Mouse (Mus musculus) common myeloid progenitor, adult 5-6 weeks (primary cell): ENCODE results near the gene Rell1. TPM values are rescaled to one million over a fixed set of nuclear protein-coding genes. Genes with fewer than 3 reads are reported as not detected.

Source experiments
- ATAC-seq: replicated peaks from 2 replicates; pipeline ENCODE4 v1.8.0; 2016; ENCODE audit warnings: low read depth, mild to moderate bottlenecking, moderate TSS enrichment, inconsistent platforms; ENCODE audit not compliant: poor library complexity, severe bottlenecking
- total RNA-seq: library from RNA; stranded (forward); fragments of 200-1000, 187-1606 nt; gene quantifications from 2 replicates; pipeline ENCODE4 v1.2.3, GENCODE M21; 2017

The Rell1 gene
- total RNA-seq, 1 experiment from 2014 or later, result 11.5 TPM

DNA sequence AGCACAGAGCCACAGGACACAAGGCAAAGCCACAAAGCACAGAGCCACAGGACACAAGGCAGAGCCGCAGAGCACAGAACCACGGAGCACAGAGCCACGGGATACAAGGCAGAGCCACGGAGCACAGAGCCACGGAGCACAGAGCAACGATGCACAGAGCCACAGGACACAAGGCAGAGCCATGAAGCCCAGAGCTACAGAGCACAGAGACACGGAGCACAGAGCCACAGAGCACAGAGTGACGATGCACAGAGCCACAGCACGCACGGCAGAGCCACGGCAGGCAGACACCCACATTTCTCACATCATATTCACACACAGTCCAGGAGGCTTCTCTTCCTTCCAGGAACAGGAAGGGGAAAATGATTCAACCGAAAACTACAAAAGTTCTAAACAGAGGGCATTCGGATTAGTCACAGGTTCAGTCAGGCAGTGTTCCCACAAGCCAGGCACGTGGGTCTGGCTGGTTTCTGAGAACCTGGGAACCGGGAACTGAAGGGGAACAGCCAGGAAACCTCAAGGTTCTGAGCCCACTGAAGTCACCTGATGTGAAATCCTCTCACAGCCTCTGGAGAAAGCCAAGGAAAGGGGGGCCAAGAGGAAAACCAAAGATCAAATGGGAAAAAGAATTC is 15.2 kb downstream of the Rell1 start:
- ATAC-seq, result no peak

DNA sequence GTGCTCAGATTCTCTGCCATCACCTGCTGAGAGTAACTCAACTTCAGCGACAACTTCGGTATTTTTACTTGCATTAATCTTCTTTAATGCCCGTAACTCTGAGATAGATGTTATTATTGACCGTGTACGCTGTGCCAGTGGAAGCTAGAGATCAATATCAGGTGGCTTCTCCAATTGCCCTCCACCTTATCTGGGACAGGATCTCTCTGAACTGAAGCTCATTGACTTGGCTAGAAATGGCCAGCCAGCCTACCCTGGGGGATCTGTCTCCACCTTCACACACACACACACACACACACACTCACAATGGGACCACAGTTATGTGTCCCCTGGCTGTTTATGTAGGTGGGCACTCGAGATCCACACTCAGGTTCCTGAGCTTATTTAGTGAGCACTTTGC is 16.7 kb downstream of the Rell1 start:
- no peak for ATAC-seq

DNA sequence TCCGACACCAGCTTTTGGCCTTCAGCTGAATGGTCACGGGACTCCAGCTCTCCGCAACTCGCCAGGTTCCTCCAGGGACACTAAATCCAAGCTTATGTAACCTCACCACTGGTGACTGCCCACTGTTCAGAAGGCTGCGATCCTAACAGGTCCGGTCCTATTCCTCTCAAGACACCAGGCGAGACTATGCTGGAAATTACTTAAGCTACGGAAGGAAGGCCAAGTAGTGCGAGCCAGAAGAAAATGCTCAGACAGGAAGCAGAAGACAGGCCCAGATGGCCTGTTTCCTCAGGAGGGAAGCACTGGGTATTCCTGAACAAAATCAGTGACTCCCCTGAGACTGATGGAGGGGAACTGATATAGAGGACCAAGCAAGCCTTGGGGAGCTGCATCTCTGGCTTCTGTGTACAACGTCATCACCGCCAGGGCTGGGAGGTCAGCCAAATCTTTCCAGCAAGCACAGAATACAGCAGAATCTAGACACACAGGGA is 17.2 kb downstream of the Rell1 start:
- ATAC-seq, result no peak

DNA sequence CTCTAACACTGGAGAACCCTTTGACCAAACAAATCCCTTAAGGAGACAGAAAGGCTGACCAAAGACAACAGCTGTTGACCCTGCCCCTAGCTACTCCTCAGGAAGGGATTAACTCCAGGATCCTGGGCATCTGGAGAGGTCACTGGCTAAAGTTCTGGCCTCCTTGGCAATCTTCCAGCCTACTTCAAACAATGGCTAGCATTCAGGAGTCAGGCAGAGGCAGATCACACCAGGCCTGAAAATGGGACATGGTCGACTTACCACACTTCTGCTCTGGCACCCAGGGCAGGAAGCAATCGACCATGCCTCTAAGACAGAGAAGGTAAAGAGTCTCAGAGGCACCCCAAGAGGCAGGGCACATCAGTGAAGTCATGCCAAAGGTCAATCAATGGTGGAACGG is 19.5 kb downstream of the Rell1 start:
- ATAC-seq, result no peak

DNA sequence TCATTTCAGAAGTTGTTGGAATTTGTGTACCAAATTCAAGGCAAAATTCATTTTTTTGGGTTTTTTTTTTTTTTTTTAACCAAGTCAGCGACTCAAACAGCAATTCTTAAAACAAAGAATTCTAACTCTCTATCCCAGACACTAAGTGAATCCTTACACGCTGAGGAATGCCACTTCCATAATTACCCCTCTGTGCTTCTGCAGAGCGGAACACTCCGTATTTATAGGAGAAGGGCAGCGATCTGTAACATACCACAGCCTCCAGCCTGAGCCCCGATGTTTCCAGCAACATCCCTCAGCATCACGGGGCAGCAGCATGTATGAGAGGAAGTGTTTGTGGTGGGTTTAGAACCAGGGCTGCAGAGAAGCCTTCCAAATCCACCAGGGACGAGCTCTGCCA is 21.2 kb downstream of the Rell1 start:
- no peak for ATAC-seq

DNA sequence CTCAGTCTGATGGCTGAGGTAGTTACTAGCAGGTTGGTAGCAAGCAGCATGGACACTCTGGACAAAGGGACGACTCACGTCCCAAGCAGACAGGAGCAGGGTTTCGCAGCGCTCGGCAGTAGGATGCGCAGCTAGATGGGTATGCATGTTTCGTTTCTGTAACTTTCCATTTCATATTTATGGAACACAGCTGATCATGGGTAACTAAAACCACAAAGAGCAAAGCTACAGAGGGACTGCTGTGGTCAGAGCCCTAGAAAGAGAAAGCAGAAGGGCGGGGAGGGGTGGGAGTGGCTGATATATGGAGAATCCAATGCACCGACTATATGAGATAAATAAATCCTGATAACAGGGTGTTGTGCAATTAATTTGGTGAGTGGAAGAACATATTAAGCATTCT is 25.4 kb downstream of the Rell1 start:
- peak; percentile 62 for ATAC-seq

DNA sequence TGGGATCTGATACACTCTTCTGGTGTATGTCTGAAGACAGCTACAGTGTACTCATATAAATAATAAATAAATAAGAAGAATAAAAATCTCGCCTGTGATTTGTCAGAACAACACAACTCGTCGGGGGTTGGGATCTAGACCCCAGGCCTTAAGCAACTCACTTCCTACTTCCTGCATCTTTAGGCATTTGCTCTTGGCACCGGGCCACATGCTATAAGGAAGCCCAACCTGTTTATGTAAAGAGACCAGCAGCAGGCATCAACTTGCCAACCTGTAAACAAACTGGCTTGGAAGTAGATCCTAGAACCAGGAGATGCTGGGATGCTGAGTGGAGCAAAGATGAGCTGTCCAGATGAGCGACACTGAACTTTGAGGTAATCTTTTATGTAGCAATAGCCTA is 26.8 kb downstream of the Rell1 start:
- no peak for ATAC-seq

DNA sequence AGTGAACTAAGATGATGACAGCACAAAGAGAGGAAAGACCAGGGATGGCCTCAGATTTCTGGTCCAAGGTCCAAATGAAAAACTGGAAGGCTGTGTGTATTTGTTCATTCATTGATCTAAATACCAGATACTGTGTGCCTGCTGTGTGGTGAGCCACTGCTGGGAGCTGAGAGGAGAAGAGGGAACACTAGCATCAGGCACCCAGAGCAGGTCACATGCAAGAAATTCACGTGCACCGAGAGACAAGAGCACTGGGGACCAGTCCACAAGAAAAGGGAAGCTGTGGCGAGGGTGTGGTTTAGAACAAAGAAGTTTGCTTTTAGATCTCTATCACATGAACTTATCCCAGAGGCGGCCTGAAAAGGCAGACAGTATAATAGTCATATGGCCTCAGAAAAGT is 30.1 kb downstream of the Rell1 start:
- peak; percentile 90 for ATAC-seq

DNA sequence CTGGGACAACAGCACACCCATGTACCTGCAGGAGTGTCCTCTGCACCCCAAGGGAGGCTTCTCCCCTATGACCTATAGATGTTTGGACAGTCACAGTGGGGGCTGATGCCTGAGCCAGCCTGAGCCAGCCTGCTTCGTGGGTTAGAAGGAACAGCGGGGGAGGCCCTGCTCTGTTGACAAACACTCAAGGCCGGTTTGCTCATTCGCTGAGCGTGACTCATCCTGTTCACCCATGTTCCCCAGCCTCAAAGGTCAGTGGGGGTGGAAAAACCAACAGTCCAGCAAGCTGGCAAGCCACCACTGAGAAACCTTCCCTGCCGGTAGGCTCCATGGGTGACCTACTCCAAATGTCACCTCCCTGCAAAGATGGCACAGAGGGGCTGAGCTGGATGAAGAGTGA is 32.0 kb downstream of the Rell1 start:
- no peak for ATAC-seq

DNA sequence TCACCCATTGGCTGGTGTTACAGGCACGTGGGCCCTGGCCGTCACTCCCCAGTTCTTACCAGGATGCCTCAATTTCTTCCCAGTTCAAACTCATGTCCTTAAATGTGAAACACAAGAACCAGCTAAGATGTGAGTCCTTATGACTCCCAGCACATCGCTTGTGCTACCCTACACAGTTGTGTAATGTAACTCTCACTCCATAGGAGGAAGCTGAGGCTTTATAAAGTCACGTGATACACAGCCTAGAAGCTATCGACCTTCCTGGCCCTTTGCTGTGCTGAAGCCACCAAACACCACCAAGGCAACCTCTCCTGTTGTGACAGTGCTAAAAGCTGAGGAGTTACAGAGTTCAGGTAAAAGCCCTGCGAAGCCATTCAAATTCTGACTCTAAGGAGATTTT is 33.1 kb downstream of the Rell1 start:
- ATAC-seq, result no peak

DNA sequence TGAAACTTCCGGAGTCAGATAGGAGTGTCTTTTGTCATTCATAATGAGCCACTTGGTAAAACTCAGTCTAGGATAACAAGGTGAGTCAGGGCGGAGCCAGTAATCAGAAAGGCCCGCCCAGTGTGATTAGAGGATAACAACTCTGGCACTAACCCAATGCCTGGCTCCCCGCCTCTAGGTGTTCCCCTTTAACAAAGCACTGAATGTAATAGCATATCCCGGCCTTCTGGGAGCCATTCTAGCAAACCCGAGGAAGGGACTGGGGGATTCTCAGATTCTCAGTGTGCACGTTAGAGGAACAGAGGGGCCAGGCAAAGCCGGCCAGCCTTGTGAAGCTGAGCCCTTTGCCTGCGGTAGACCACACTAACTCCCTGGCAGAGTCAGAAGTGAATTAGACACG is 35.9 kb downstream of the Rell1 start:
- ATAC-seq, result no peak

DNA sequence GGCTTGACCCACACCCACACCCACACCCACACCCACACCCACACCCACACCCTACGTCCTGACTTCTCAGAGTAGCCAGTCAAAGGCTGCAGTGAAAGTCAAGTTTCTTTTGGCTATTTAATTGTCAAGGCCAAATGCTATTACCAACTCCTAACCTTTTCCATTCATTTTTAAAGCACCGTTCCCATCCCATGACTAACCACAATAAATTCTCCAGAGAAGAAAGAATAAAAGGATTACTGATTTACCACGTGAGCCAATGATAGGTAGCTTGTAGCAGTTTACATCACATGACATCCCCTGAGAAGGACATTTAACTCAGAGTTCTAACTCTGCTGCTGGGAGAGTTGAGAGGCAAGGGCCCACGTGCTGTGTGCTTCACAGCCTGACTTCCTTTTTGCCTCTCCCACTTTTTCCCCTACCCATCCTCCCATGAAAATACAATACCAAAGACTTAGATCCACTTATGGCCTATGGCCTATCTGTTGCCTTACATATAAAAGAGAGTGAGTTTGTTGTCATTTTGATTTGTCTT is 37.8 kb downstream of the Rell1 start:
- no peak for ATAC-seq

DNA sequence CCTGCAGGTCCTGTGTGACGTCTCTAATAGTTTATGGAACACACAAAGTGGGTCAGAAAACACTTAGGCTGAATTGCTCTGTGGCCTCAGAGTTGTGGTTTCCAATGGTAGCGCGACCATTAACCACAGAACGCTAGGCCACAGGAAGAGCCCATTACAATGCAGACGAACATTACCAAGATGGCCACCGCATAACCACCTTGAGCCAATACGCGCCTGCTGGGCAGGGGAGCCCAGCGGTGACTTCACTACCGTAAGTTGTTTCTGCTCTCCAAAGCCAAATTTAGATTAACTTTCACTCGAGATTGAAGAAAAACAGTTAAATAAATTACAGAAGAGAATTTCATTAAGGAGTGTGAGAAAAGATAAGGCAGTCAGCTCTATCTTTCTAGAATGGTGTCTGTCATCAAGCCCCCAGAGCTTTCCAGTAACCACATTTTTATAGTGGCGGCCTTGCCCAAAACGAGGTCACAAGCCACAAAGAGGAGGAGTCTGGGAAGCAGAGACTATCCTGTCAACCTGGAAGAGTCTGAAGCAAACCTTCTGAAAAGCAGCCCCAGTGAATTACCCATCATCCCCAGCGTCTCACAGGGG is 43.6 kb downstream of the Rell1 start:
- peak; percentile 83 for ATAC-seq

DNA sequence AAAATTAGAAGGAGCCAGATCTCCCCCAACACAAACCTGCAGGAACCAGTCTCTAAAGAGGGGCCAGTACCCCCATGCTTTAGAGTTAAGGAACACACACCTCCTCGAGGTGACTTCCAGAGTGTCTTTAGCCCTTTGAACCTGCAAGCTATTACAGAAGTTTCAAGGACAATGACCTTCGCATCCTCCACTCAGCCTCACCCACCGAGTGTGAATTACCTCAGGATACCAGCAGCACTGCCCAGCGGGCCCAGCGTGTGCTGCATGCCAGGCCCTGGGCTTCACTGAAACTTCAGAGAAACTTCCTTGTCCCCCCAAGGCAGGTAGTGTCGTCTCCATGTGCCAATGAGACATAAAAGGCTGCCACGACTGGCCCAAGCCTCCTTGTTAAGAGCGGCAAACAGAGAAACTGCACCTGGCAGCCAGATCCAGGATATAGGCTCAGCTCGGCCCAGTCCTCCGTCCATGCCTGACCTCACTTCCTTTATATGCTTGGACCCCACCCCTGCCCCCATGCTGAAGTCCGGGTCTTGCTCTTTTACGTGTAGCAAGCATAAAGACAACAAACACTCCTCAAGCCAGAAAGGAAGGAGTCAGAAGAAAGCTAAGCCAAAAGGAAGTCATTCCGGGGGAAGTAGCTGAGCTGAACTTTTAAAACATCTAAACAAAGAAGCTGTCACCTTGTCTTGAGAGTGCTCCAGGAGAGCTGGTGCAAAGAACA is 45.2 kb downstream of the Rell1 start:
- no peak for ATAC-seq

DNA sequence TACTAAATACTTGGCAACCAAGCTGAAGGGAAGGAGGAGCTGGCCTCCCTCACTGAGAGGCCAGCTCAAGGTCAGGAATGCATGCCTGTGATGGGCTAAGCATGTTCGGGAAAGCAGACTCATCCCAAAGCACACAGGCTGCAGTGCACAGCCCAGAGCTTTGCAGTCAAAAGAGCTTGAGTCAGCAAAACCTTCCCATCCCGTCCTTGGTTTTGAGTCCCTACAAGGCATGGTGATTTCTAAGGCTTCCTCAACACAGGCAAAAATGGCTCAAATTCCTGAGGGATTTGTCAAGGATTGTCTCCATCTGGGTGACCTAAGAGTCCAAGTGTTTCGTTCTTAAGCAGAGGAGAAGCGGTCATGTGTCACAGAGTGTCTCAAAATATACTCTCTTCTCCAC is 50.5 kb downstream of the Rell1 start:
- no peak for ATAC-seq

DNA sequence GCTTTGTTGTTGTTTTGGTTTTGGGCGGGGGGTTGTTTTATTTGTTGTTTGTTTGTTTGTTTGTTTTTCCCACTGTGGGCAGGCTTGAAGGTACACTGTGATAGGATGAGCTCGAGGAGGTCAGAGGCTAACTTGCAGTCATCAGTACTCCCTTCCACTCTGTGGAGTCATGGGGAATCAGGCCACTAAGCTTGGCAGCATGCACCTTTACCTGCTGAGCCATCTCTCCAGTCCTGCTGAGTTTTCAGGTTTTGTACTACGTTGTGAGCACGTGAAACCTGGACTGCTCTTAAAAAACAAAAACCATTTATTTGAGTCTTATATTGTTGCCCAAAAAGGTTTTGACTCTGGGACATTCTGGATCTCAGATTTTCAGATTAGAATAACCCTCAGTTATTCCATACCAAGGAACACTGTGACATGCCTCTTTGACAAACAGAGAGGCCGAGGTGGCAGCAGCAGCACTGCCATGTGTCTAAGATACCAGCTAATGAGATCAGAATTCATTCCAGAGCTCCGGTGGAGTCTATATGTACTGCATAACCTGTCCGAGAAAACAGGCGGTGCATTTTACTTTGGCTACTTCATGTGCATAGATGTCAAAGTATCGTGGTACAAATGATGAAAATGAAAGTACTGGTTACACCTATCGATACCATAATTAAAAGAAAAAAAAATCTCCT is 52.1 kb downstream of the Rell1 start:
- no peak for ATAC-seq

DNA sequence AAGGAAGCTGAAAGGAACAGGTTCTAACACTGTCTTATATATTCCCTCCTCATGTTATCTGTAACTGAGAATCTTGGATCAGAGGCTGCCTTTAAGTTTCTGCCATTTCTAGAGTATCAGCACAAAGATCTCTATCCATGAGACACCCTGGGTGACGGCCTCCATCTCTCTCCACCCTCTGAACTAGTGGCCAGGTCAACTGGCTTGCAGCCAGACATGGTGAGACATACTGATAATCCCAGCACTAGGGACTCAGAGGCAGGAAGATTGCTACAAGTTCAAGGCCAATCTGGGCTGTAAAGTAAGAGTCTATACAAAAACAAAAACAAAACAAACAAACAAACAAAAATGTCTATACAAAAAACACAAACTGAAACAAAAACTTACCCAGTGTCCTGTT is 53.8 kb downstream of the Rell1 start:
- ATAC-seq, result no peak

DNA sequence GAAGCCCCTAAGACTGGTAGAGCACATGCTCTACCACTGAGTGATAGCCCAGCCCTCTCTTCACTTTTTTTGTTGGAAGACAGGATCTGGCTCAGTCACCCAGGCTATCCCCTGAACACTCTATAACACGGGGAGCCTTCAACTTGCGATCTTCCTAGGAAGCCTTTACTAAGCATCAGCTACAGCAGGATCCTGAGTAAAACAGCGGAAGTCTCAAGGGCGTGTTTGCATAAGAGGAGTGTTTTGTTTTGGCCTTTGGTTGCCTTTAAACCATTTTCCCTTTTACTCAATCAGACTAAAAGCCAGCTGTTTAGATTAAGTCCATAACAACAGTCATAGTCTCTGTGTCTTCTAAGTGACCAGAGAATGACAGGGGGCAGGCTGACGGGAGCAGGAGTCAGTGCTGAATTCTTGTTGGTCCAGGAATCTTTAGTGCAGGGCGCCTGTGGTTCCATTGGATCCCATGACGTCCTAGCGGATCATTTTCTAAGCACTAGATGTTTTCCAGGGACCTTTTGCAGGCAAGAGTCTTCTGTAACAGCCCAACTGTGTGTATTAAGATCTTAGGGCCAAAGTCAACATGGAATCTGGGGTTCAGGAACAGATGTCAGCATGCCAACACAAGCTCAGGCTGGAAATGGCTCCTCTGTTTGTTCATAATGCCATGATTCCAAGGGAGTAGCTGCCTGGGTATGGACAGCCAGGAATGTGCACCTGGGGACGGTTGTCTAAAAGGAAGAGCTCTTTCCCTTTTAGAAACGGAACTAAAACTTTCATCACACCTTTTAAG is 58.3 kb downstream of the Rell1 start:
- ATAC-seq, result no peak

DNA sequence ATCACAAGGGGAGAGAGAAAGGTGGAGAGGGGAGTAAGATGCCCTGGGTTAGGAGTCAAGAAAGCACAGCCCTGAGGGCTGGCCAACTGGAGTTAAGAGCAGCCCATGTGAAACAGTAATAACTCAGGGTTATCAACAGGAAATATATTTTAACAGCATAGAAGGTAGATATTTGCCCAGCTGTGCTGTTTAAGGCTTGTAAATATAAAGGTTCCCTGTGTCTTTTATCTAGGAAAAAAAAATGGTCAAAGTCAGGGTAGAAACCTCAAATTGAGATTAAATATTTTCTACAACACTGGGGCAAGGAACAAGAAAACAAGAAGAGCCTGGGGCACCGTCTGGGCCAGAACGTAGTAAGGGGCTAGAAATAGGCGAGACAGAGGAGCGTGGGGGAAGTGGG is 61.2 kb downstream of the Rell1 start:
- ATAC-seq, result no peak
